Mouse (Mus musculus): ENCODE results near the gene D6Ertd527e.

The D6Ertd527e gene

GRCm38 (mm10) chr6:87147921-87148320 is 43.4 kb downstream of the D6Ertd527e start:
- DNase-seq (ENCODE audit: extremely low read depth, low read depth, low spot score): no peak

DNA sequence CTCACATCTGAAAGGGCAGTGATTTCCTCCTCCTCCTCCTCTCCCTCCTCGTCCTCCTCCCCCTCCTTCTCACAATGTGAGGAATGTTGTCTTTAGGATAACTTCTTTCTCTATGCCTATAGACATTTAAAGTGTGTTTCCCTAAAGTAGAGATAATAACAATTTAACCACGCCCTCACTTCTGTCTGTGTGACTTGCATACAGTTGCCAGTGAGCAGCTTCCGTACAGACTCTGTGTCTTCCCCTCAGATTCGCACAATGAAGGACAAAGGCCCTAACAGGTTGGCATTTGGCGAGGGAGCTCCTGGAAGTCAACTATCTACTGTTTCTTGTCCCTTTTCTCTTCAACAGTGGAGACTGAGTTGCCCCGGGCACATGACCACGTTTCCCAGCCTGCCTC is 45.9 kb downstream of the D6Ertd527e start:
- no peak for DNase-seq (ENCODE audit: extremely low read depth, low read depth, low spot score)

GRCm38 (mm10) chr6:87151427-87151826 is 46.9 kb downstream of the D6Ertd527e start:
- no peak for DNase-seq (ENCODE audit: extremely low read depth, low read depth, low spot score)

DNA sequence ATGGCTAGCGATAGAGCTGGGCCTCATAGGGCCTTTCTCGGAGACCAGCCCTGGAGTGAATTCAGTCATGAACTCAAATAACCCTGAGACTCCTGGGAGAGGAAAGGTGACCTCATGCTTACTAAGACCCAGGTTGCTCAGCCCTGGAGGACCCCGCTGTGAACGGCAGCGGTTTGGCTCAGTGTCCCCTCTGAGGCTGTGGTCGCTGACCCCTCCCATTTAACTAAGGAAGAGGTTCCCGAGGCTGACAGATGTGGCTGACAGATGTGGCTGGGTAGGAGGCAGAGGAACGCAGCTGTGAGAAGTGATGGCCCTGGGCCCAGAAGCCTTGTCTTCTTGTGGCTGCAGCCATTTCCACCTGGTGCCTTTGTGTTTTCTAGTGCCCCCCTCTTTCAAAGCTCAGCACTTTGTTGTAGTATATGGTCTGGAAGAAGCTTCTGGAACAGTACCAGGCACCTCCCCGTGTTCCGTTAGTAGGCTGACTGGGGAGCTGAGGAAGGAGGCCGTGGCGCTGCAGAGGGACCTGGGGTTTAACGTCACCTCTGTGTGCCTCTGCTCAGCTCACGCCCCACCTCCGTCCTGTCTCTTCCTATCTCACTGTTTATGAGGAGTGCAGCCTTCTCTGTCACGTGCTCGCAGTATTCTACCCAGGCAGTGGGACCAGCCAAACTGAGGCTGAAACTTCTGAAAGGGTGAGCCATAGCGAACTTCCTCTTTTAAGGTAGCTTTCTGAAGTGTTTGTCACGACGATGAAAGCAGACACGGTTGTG is 48.1 kb downstream of the D6Ertd527e start:
- DNase-seq (ENCODE audit: extremely low read depth, low read depth, low spot score): no peak

DNA sequence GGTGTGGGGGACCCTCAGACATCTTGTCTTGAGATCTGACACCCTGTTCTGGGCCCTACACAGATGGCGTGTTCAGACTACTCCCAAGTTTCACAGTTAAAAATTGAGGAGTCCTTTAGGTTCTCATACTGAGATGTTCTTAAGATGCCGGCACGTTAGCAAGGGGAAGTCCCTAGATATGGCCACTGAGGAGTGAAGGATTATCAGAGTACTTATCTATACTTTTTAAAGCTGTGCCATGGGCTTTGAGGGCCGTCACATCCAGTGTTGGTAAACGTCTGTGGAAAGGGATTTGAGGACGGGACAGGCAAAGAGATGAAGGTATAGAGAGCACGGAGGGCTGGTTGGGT is 48.7 kb downstream of the D6Ertd527e start:
- no peak for DNase-seq (ENCODE audit: extremely low read depth, low read depth, low spot score)

- DNase-seq (ENCODE audit: extremely low read depth, low read depth, low spot score): no peak
These were observed 49.3 kb downstream of the D6Ertd527e start for GRCm38 (mm10) chr6:87153836-87154235.

DNA sequence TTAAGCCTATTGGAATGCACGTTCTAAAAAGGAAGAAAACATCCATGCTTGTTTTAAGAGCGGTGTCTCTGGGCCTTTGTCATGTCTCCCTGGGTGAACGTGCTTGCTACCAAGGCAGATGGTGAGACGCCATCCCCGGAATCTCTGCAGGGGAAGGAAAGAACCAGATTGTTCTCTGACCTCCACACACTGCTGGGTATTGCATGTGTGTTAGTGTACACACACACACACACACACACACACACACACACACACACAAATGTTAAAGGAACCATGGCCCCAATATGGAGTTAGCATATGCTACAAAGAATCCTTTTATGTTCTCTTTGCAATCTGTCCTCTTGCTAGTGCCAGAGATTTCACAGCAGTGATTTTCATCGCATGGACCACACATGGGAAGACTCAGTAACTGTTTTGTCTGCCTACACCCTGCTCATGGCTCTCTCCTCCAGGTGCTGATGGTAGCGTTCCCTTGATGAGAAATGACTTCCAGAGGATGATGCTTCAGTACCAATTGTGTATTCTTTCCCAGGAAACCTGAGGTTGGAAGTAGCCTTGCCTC is 53.6 kb downstream of the D6Ertd527e start:
- no peak for DNase-seq (ENCODE audit: extremely low read depth, low read depth, low spot score)

GRCm38 (mm10) chr6:87160196-87160595 is 55.6 kb downstream of the D6Ertd527e start:
- DNase-seq (ENCODE audit: extremely low read depth, low read depth, low spot score): no peak

DNA sequence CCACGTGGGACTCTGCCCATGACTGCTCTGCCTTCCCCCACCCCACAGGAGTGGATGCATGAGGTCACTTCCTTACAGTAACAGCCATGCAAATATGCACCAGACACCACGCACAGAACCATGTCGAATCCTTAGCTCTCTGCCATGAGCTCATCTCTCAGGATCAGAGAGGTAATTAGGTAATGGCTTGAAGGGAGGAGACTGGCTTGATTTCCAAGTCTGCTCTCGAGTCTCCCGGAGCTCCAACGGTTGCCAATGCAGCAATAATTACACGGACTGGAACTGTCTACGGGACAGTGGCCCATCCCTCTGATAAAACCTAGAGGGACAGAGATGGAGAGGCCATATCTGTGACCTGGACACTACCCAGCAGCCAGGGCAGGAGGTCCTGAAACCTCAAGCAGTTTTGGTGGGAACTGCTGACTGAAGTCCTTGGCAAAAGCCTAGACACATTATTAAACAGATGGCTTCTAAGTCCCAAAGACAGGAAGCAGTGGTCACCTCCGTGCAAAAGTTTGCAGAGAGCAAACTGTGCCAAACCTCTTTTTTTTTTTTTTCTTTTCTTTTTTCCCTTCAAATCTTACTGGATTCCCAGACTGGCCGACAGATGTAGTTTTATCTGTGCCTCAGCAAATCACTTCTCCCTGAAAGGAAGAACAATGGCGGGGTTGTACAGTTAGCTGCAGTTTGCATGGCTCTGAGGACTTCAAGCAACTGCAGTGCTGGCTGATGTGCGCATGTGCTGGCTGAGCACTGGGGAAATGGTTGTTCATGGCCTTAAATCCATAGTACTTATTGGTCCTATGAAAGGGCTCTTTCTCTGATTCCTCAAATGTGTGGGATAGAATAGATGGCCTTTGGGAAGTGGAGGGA is 57.1 kb downstream of the D6Ertd527e start:
- DNase-seq (ENCODE audit: extremely low read depth, low read depth, low spot score): no peak

All from fat pad, adult 2 months (tissue).